Mouse (Mus musculus) spleen, postnatal 14 days (tissue): Measurements from ENCODE around the gene Hsp90ab1.
A peak's percentile ranks its signal among the peaks of the same experiment; 100 is the strongest.

Source experiments
- DNase-seq, 2 experiments: peaks; one replicate each; pipeline ENCODE4 v3.0.0; 2021 to 2022; ENCODE audit warnings: low spot score in 2 of 2

Hsp90ab1 gene

GRCm38 (mm10) chr17:45573087-45573779 is at the start of gene Hsp90ab1:
Gene Hsp90ab1, minus strand, starts transcription at chr17:45573271.
- DNase-seq, result peak; percentile 96 to 98

DNA sequence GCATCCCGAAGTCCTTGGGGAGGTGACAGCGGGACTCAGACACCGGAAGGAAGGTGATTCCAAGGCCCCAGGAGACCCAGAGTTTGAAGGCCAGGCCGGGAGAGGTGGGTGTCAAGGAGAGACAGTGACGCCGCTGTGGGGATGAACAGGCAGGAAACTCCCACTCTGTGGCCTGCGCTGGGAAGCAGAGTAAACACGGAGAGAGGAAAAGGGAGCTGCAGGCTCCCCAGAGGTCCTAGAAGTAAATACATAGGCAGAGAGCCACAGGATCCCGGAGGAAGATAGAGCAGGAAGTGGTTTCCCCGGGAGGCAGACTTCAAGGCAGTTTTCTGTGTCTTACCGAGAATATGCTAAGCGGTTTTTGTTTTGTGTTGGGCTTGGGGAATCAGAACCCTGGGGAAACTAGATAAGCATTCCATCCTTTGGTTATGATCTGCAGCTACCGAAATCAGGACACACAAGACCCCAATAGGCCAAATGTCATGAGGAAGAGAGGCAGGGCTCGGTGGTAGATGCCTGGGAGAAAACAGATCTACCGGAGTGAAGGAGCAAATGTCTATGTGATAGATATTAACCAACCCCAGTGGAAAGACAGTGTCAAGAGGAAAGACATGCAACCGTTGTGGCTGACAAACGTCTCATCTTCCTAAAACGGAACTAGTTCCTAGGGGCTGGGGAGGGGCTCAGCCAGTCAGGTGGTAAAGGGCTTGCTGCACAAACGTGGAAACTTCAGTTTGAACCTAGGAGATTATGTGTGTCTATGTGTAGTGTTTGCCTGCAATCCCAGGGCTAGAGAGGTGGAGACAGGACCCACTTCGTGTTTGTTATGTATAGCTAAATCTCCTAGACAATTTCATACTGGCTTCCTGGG is 46.5 kb upstream of the Hsp90ab1 start:
- no peak for DNase-seq

GRCm38 (mm10) chr17:45618941-45619385 is 45.9 kb upstream of the Hsp90ab1 start:
- DNase-seq, result no peak

- DNase-seq, result no peak
These were observed 44.6 kb upstream of the Hsp90ab1 start for GRCm38 (mm10) chr17:45617655-45618054.

GRCm38 (mm10) chr17:45616679-45617078 is 43.6 kb upstream of the Hsp90ab1 start:
- no peak for DNase-seq

DNA sequence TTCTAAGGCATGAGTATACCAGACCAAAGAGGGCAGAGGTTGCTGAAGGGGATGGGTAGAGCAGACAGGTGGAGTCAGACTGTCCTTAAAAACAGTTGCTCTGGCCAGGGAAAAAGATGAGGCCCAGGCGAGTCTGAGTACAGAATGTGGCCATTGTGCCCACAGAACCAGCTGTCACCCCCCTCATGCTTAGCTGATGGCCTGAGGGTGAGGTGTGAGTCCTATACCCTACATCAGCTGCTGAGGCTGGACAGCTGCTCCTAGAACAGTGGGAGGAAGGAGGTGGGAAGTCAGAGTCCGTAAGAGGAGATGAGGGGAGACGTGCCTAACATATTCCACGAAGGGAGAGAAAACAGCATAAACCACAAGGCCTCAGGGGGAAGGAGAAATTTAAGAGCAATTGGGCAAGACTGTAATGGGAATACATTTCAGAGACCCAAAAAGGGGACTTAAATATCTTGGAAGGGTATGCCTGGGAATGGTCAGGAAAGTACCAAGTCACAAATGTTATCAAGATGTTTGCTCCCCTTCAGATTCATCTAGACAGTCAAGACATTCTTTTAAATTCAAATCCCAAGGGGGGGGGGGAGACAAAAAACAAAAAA is 43.1 kb upstream of the Hsp90ab1 start:
- DNase-seq, result no peak

DNA sequence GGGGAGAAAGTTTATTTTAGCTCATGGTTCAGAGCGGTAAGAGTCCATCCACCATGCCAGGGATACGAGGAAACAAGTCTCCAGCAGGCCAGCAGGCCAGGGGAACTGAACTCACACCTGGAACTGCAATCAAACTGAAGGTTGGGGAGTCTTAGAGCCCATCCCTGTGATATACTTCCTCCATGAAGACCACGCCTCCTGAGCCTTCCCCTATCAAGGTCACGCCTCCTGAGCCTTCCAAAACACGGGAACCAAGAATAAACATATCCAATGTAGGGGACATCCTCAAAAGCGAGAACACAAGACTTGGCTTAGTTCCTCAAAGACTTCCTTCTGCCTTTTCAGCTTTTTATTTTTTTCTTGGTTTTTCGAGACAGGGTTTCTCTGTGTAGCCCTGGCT is 39.9 kb upstream of the Hsp90ab1 start:
- DNase-seq, result no peak

DNA sequence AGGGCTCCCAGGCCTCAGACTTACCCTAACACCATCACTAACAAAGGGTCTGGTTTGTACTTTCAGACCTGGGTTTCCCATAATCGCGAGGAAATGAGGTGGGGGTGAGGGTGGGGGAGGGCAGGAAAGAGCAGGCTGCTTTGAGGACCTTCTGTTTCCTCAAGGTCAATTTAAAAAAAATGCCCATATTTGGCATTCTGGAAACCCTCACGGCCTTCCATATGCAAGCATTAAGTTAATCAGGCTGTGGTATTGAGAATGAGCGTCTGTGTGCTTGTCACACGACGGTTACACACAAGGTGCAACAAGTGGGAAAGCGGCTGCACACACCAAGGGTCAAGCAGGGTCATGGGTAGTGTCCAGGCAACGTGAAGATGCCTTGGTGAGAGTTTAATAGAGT is 38.9 kb upstream of the Hsp90ab1 start:
- no peak for DNase-seq

DNA sequence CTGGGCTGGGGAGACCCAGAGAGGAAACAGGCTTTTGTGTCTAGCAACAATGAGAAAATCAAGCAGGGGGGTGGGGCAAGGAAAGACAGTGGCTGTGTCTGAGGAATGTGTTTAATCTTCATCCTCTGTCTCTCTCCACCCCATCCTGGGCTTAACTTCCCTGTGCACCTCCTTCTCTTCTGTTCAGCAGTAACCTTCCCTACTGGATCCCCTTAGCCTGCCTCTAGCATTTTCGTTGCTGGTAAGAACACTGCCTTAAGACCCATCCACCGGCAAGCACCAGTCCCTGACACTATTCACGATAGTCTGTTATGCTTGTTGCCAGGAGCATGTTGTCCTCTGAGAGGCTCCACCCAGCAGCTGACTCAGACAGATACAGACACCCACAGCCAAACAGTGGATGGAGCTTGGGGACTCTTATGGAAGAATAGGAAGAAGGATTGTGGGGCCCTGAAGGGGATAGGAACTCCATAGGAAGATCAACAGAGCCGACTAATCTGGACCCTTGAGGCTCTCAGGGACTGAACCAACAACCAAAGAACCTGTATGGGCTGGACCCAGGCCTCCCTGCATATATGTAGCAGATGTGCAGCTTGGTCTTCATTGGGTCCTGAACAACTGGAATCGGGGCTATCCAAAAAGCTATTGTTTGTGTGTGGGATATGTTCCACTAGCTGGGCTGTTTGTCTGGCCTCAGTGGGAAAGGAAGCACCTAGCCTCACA is 37.2 kb upstream of the Hsp90ab1 start:
- no peak for DNase-seq

DNA sequence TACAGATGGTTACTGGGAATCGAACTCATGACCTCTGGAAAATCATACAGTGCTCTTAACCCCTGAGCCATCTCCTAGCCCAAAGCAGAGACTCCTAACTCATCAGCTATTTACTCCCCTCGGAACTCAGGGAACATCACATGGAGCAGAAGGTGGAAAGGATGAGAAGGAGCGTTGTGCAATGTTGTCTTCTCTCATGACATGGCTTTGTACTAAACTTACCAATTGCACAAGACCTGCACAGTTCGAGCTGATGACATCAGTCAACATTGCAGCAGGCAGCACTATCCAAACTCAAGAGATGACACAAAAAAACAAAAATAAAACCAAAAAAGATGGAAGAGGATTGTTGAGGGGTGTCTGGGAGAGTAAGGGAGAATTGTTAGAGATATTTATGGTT is 35.3 kb upstream of the Hsp90ab1 start:
- no peak for DNase-seq

- DNase-seq, result no peak
These were observed 34.2 kb upstream of the Hsp90ab1 start for GRCm38 (mm10) chr17:45606992-45607879.

DNA sequence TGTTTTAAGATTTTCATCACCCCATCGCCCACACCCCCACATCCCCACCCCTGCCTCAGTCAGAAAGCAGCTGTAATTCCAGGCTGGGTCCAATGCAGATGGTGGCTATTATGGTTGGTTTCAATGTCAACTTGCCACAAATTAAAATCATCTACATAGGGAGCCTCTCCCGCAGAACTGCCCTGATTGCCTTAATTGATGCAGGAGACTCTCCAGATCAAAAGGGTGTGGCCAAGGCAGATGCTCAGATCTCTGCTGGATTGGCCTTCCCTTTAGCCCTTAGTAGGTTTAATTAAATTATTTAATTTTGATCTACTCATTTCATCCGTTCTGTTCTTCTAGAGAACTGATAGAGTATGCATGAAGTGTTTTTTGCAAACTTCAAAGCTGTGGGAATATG is 29.9 kb upstream of the Hsp90ab1 start:
- no peak for DNase-seq

GRCm38 (mm10) chr17:45601877-45602304 is 28.8 kb upstream of the Hsp90ab1 start, which contains the start of gene Mymx:
Gene Mymx, minus strand, starts transcription at chr17:45602102.
- no peak for DNase-seq

GRCm38 (mm10) chr17:45601325-45601724 is 28.3 kb upstream of the Hsp90ab1 start:
- no peak for DNase-seq

- no peak for DNase-seq
These were observed 27.2 kb upstream of the Hsp90ab1 start for GRCm38 (mm10) chr17:45600267-45600666.

GRCm38 (mm10) chr17:45599446-45600242 is 26.6 kb upstream of the Hsp90ab1 start, which contains the start of gene Slc29a1:
Gene Slc29a1, minus strand, starts transcription at chr17:45599606.
- no peak for DNase-seq

GRCm38 (mm10) chr17:45598891-45599290 is 25.8 kb upstream of the Hsp90ab1 start:
- DNase-seq, result no peak

DNA sequence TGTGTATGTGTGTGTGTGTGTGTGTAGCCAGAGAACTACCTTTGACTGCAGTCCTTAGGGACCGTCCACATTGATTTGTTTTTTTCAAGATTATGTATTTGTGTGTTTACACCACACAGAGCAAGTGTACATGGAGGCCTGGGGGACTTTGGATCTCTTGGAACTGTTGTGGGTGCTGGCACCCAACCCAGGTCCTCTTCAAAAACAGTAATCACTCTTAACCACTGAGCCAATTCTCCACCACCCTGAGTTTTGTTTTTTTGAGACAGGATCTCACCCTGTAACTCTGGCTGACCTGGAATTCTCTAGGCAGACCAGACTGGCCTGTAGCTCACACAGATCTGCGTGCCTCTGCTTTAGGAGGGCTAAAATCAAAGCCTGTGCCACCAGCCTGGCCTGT is 25.3 kb upstream of the Hsp90ab1 start:
- no peak for DNase-seq

- DNase-seq, result no peak
These were observed 24.7 kb upstream of the Hsp90ab1 start for GRCm38 (mm10) chr17:45597787-45598186.
